Mouse (Mus musculus): ENCODE results near the gene Gstm3.

- TF ChIP-seq USF1 (IDR thresholded peaks at IDR 0.05; ENCODE audit: low read depth, low read length) (no peak), POLR2A (IDR thresholded peaks at IDR 0.05; ENCODE audit: control insufficient read depth in 1 of 2, insufficient read depth in 1 of 2, low read depth in 1 of 2, low read length in 2 of 2, poor library complexity in 1 of 2) (no peak), EP300 (IDR thresholded peaks at IDR 0.05; ENCODE audit: low read depth in 1 of 2, low read length in 2 of 2) (no peak), CHD2 (IDR thresholded peaks at IDR 0.05; ENCODE audit: low read length) (no peak)
Observed at GRCm38 (mm10) chr3:107927841-107928240, 41.2 kb downstream of the Gstm3 start.
